Mouse (Mus musculus): ENCODE results near the gene Irf2. TPM values are rescaled to one million over a fixed set of nuclear protein-coding genes. Genes with fewer than 3 reads are reported as not detected.
A peak's percentile ranks its signal among the peaks of the same experiment; 100 is the strongest.

Gene Irf2
- polyA plus RNA-seq, 1 experiment from 2014 or later = 33.7 TPM

DNA sequence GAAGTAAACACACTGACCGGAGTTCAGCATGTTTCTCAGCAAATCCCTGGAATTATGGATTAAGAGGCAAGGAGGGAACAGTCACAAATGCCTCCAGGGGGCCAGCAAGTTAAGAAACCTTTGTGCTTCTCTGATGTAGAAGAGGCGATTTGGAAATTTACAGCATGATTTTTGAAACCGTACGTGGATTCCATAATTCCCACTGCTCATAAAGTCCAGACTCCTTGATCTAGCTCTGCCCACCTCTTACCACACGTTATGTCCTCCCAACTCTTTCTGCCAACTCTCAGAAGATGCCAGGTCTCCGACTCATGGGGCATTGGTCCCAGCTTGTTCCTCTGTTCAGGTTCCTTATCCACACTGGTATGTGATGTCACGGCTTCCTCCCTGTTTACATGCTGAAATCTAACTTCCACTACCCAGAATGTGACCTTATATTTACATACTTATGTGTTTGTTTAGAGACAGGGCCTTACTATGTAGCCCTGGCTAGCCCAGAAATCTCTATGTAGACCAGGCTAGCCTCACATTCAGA is 7.1 kb upstream of the Irf2 start:
- H3K36me3 ChIP-seq = no peaks in the 10 kb centered on the region
- no peak for ATAC-seq (ENCODE audit: borderline replicate concordance, extremely low read depth, low FRiP score, low TSS enrichment)
- H3K9ac ChIP-seq = no peak overlapping the region
- H3K4me1 ChIP-seq = no peaks in the 10 kb centered on the region
- H3K4me3 ChIP-seq = no peak overlapping the region
- H3K4me2 ChIP-seq = no peak overlapping the region
- WGBS = 79% methylated on average over 7 of the region's 7 CpGs
- no peaks in the 10 kb centered on the region for H3K27me3 ChIP-seq
- no peak overlapping the region for H3K27ac ChIP-seq
- no peaks in the 10 kb centered on the region; the same call in 1 of the 2 replicates for H3K9me3 ChIP-seq

DNA sequence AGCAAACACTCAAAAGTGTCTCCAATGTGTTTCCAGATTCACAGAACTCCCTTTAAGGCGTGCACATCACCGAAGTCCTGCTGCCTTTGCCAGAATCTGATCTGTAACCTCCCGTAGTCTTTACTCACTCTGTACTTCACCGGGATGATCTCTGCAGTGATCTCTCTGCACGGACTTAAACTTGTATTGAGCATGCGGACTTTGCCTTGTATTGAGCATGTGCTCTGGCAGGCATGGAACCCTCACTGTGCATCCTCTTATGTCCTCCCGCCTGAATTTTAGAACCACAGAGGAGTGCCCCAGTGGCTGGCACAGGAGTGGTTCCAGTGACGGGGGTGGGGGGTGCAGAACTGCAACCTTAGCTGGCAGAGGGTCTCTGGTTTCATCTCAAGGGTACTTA is 5.9 kb upstream of the Irf2 start:
- no peaks in the 10 kb centered on the region; the same call in 1 of the 2 replicates for H3K9me3 ChIP-seq
- peaks cover 10% of the 10 kb centered on the region for H3K4me1 ChIP-seq
- H3K27ac ChIP-seq = no peak overlapping the region
- H3K4me3 ChIP-seq = no peak overlapping the region
- no peaks in the 10 kb centered on the region for H3K36me3 ChIP-seq
- H3K27me3 ChIP-seq = no peaks in the 10 kb centered on the region
- H3K4me2 ChIP-seq = no peak overlapping the region
- WGBS = 74% methylated on average over 8 of the region's 8 CpGs
- ATAC-seq (ENCODE audit: borderline replicate concordance, extremely low read depth, low FRiP score, low TSS enrichment) = no peak
- H3K9ac ChIP-seq = no peak overlapping the region

DNA sequence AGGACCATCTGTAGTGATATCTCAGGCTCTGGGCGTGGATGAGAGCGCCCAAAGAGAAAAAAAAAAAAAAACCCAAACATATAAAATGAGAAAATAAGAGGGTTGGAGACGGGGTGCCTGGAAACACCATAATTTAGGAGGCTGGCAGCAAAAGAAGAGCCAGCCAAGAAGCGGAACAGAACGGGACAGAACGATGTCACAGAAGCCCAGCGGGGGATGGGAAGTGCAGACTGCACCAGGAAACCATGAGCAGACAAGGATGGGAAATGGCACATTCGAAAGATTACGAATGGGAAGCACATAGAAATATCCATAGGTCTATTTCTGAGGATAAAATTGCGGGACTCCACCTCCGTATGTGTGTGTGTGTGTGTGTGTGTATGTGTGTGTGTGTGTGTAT is 4.0 kb upstream of the Irf2 start:
- H3K27me3 ChIP-seq = no peaks in the 10 kb centered on the region
- no peak overlapping the region for H3K9ac ChIP-seq
- no peak overlapping the region for H3K4me2 ChIP-seq
- peaks cover 12% of the 10 kb centered on the region for H3K4me1 ChIP-seq
- H3K4me3 ChIP-seq = no peak overlapping the region
- ATAC-seq (ENCODE audit: borderline replicate concordance, extremely low read depth, low FRiP score, low TSS enrichment) = no peak
- 79% methylated on average over 11 of the region's 11 CpGs for WGBS
- no peak overlapping the region for H3K27ac ChIP-seq
- no peaks in the 10 kb centered on the region; the same call in 1 of the 2 replicates for H3K9me3 ChIP-seq
- H3K36me3 ChIP-seq = no peaks in the 10 kb centered on the region

DNA sequence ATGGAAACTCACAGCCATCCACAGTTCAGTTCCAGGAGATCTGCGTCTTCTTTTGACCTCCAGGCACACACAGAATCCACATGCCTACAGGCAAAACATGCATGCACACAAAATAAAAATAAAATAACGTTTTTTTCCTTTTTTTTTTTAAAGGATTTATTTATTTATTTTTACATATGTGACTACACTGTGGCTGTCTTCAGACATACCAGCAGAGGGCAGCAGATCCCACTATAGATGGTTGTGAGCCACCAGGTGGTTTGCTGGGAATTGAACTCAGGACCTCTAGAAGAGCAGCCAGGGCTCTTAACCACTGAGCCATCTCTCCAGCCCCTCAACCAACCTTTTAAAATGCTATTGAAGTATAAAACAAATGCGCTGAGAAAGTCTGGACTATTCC is 3.3 kb upstream of the Irf2 start:
- Histone ChIP-seq H3K9ac (no peak overlapping the region), H3K4me1 (peaks cover 12% of the 10 kb centered on the region), H3K27me3 (no peaks in the 10 kb centered on the region), H3K27ac (no peak overlapping the region), H3K9me3 (no peaks in the 10 kb centered on the region; the same call in 1 of the 2 replicates), H3K4me3 (no peak overlapping the region), H3K4me2 (no peak overlapping the region), H3K36me3 (no peaks in the 10 kb centered on the region)
- no peak for ATAC-seq (ENCODE audit: borderline replicate concordance, extremely low read depth, low FRiP score, low TSS enrichment)
- WGBS = 77% methylated on average over 3 of the region's 3 CpGs

GRCm38 (mm10) chr8:46737421-46737820 is 2.1 kb upstream of the Irf2 start:
- no peak overlapping the region for H3K4me2 ChIP-seq
- WGBS = 59% methylated on average over 10 of the region's 10 CpGs
- peaks cover 17% of the 10 kb centered on the region for H3K4me1 ChIP-seq
- H3K27ac ChIP-seq = no peak overlapping the region
- H3K27me3 ChIP-seq = no peaks in the 10 kb centered on the region
- H3K36me3 ChIP-seq = no peaks in the 10 kb centered on the region
- no peaks in the 10 kb centered on the region; the same call in 1 of the 2 replicates for H3K9me3 ChIP-seq
- ATAC-seq (ENCODE audit: borderline replicate concordance, extremely low read depth, low FRiP score, low TSS enrichment) = no peak
- no peak overlapping the region for H3K4me3 ChIP-seq
- no peak overlapping the region for H3K9ac ChIP-seq

- H3K4me1 ChIP-seq = peaks cover 21% of the 10 kb centered on the region
- H3K4me3 ChIP-seq = peak overlapping the region; percentile 94; the same call in 1 of the 2 replicates
- H3K36me3 ChIP-seq = no peaks in the 10 kb centered on the region
- WGBS = 66% methylated on average over 3 of the region's 3 CpGs
- no peak for ATAC-seq (ENCODE audit: borderline replicate concordance, extremely low read depth, low FRiP score, low TSS enrichment)
- H3K27ac ChIP-seq = peak overlapping the region; percentile 97
- H3K4me2 ChIP-seq = peak overlapping the region; percentile 80
- H3K9me3 ChIP-seq = no peaks in the 10 kb centered on the region; the same call in 1 of the 2 replicates
- no peaks in the 10 kb centered on the region for H3K27me3 ChIP-seq
- H3K9ac ChIP-seq = no peak overlapping the region
Observed at GRCm38 (mm10) chr8:46737907-46738306, 1.6 kb upstream of the Irf2 start.

GRCm38 (mm10) chr8:46738601-46739000 is 931 bp upstream of the Irf2 start:
- Histone ChIP-seq H3K27me3 (no peaks in the 10 kb centered on the region), H3K4me2 (peak overlapping the region; percentile 80), H3K4me1 (peaks cover 28% of the 10 kb centered on the region), H3K36me3 (no peaks in the 10 kb centered on the region), H3K4me3 (peak overlapping the region; percentile 94), H3K9ac (peak overlapping the region; percentile 70; the same call in 1 of the 2 replicates), H3K9me3 (no peaks in the 10 kb centered on the region; the same call in 1 of the 2 replicates), H3K27ac (peak overlapping the region; percentile 97)
- WGBS = 35% methylated on average over 5 of the region's 5 CpGs
- ATAC-seq (ENCODE audit: borderline replicate concordance, extremely low read depth, low FRiP score, low TSS enrichment) = no peak

- peak overlapping the region; percentile 80 for H3K4me2 ChIP-seq
- 1% methylated on average over 22 of the region's 22 CpGs for WGBS
- ATAC-seq (ENCODE audit: borderline replicate concordance, extremely low read depth, low FRiP score, low TSS enrichment) = no peak
- no peaks in the 10 kb centered on the region for H3K27me3 ChIP-seq
- no peaks in the 10 kb centered on the region for H3K36me3 ChIP-seq
- H3K9ac ChIP-seq = peak overlapping the region; percentile 99
- peak overlapping the region; percentile 94 for H3K4me3 ChIP-seq
- peak overlapping the region; percentile 97 for H3K27ac ChIP-seq
- peaks cover 28% of the 10 kb centered on the region for H3K4me1 ChIP-seq
- no peaks in the 10 kb centered on the region; the same call in 1 of the 2 replicates for H3K9me3 ChIP-seq
Observed at GRCm38 (mm10) chr8:46739956-46740512, 502 bp downstream of the Irf2 start.

DNA sequence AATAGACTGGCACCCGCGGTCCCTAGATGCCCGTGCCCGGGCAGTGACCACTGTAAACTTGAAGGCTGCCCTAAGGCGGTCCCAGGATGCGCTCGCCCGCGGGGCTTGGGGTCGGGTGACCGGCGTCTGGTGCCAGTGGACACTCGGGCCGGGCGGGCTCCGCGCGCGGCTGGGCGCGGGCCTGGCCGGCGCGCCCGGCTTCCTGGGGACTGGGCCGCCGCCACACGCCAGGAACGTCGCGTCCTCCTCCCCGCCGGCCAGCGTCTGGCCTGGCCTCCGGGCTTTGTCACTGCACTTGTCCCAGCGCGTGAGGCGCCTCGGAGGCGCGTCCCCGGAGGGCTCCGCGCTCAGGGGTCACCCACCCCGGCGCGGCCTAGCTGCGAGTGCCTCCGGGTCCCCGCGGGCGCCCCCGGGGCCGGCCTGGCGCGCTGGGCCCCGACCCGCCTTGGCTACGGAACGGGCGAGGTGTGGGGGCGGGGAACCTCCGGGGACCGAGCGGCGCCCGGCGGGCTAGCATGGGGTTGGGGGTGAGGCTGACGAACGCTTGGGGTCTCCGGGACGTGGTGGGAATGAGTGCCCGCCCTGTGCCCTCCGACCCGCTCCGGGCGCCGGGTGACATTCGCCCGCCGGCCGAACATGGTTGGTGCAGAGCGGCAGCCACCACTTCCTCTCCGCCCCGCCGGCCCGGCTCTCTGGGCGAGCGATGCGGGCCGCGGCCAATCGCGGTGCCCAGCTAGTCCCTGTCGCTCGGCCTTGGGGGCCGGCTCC is 1.2 kb downstream of the Irf2 start:
- no peaks in the 10 kb centered on the region for H3K36me3 ChIP-seq
- under 1% methylated on average over 97 of the region's 97 CpGs for WGBS
- peak; percentile 63 for ATAC-seq (ENCODE audit: borderline replicate concordance, extremely low read depth, low FRiP score, low TSS enrichment)

GRCm38 (mm10) chr8:46741281-46741791 is 1.8 kb downstream of the Irf2 start:
- Histone ChIP-seq H3K4me3 (peak overlapping the region; percentile 94), H3K27ac (peak overlapping the region; percentile 97), H3K27me3 (no peaks in the 10 kb centered on the region), H3K4me2 (peak overlapping the region; percentile 80), H3K9ac (peak overlapping the region; percentile 99), H3K9me3 (no peaks in the 10 kb centered on the region; the same call in 1 of the 2 replicates), H3K4me1 (peaks cover 30% of the 10 kb centered on the region), H3K36me3 (no peaks in the 10 kb centered on the region)
- WGBS = under 1% methylated on average over 28 of the region's 28 CpGs
- ATAC-seq (ENCODE audit: borderline replicate concordance, extremely low read depth, low FRiP score, low TSS enrichment) = peak; percentile 8; the same call in 1 of the 2 replicates

More for the DNA sequence above, 1.2 kb downstream of the Irf2 start:
- H3K4me3 ChIP-seq = peak overlapping the region; percentile 94
- H3K9me3 ChIP-seq = no peaks in the 10 kb centered on the region; the same call in 1 of the 2 replicates
- H3K4me1 ChIP-seq = peaks cover 30% of the 10 kb centered on the region
- peak overlapping the region; percentile 80 for H3K4me2 ChIP-seq
- H3K27me3 ChIP-seq = no peaks in the 10 kb centered on the region
- H3K9ac ChIP-seq = peak overlapping the region; percentile 99
- H3K27ac ChIP-seq = peak overlapping the region; percentile 97

DNA sequence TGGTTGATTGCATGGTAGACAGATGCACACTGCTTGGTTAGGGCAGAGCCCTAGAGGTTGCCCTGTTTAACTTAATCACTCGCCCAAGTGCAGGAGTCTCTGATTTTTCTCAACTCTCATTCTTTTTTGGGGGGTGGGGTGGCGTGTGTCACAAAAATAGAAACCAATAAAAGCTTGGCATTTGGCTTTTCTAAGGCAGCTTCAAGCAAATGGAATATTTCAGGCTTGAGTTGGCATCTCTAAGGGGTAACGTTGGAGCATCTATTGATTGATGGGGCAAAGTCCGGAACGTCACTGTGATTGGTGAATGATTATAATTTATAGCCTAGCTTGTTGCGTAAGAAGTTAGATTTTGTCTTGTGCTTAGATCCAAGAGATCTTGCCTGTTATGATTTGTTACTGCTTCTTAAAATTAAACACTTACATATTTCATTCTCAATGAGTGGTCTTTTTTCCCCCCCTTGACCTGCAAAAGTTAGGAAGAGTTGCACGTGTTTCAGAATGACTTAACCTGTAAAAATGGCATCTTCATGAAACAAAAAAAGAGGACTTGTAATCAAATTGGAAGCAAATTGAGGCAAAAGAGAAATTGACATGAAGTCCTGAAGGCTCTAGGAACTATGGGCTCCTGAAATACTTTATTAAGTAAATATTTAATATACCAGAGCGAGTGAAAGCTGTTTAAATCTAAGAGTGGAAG is 2.6 kb downstream of the Irf2 start:
- Histone ChIP-seq H3K4me1 (peaks cover 37% of the 10 kb centered on the region), H3K27ac (peak overlapping the region; percentile 97), H3K9me3 (no peaks in the 10 kb centered on the region), H3K27me3 (no peaks in the 10 kb centered on the region), H3K4me3 (peak overlapping the region; percentile 94), H3K4me2 (peak overlapping the region; percentile 80), H3K9ac (0 out of 2 replicates have a peak overlapping the region, but pooled peaks have one; percentile 99), H3K36me3 (no peaks in the 10 kb centered on the region)
- ATAC-seq (ENCODE audit: borderline replicate concordance, extremely low read depth, low FRiP score, low TSS enrichment) = no peak
- WGBS = 33% methylated on average over 8 of the region's 8 CpGs
